Mouse (Mus musculus) ES-E14 (cell line): ENCODE measurements at regions not wholly inside any gene's neighbourhood (a gene's known extent, or its start where the extent isn't known, plus 50 kb on each side); places are given as distances from the start of the nearest gene placed in this dataset.

Source experiments
- DNase-seq: peaks from one replicate; pipeline ENCODE4 v3.0.0-alpha.2; 2013; ENCODE audit warnings: low read depth, low spot score
- H3K27ac ChIP-seq: 2 replicates; pipeline ENCODE4 v1.5.1; 2012; ENCODE audit warnings: low read depth, mild to moderate bottlenecking, low read length, moderate library complexity, mixed read lengths; ENCODE audit not compliant: poor library complexity, insufficient read depth, severe bottlenecking
- H3K36me3 ChIP-seq: 2 replicates; pipeline ENCODE4 v1.6.1; 2012; ENCODE audit warnings: mild to moderate bottlenecking, low read length, moderate library complexity, mixed read lengths; ENCODE audit not compliant: control insufficient read depth, poor library complexity, insufficient read depth, severe bottlenecking
- H3K4me1 ChIP-seq, 2 experiments: fragments of 150-350 bp in 1 of 2; sonication (generic) in 1 of 2; 2 replicates each; pipeline ENCODE4 v1.6.1; 2012; ENCODE audit warnings: low read length in 2 of 2, mild to moderate bottlenecking in 1 of 2, mixed read lengths in 1 of 2; ENCODE audit not compliant: control insufficient read depth in 2 of 2, insufficient read depth in 2 of 2, poor library complexity in 1 of 2
- H3K4me3 ChIP-seq, 2 experiments: fragments of 150-350 bp in 1 of 2; sonication (generic) in 1 of 2; 2 replicates each; pipeline ENCODE4 v1.5.1; 2012; ENCODE audit warnings: low read length in 2 of 2, low read depth in 1 of 2, mild to moderate bottlenecking in 1 of 2, mixed read lengths in 1 of 2; ENCODE audit not compliant: insufficient read depth in 1 of 2, poor library complexity in 1 of 2, severe bottlenecking in 1 of 2
- H3K9ac ChIP-seq: 2 replicates; pipeline ENCODE4 v1.6.1; 2012; ENCODE audit warnings: low read depth, mild to moderate bottlenecking, low read length, mixed read lengths; ENCODE audit not compliant: poor library complexity, insufficient read depth, severe bottlenecking
- H3K9me3 ChIP-seq: fragments of 150-350 bp; sonication (generic); 2 replicates; pipeline ENCODE4 v1.6.1; 2012; ENCODE audit warnings: low read depth, mild to moderate bottlenecking, low read length; ENCODE audit not compliant: control insufficient read depth, insufficient read depth
- CHD2 ChIP-seq: IDR thresholded peaks from 2 replicates; pipeline ENCODE4 v1.6.1; 2014; ENCODE audit warnings: mild to moderate bottlenecking, low read depth, low read length, inconsistent platforms
- HCFC1 ChIP-seq: IDR thresholded peaks from 2 replicates; pipeline ENCODE4 v1.6.1; 2012; ENCODE audit warnings: low read length, inconsistent platforms, borderline replicate concordance; ENCODE audit not compliant: insufficient read depth
- MAFK ChIP-seq: IDR thresholded peaks from 2 replicates; pipeline ENCODE4 v1.6.1; 2014; ENCODE audit warnings: mild to moderate bottlenecking, low read depth, low read length, inconsistent platforms; ENCODE audit not compliant: insufficient read depth
- ZC3H11A ChIP-seq: IDR thresholded peaks from 2 replicates; pipeline ENCODE4 v1.6.1; 2012; ENCODE audit warnings: low read depth, mild to moderate bottlenecking, inconsistent platforms, low read length, borderline replicate concordance
- ZNF384 ChIP-seq: IDR thresholded peaks from 2 replicates; pipeline ENCODE4 v1.6.1; 2012; ENCODE audit warnings: low read depth, low read length, inconsistent platforms
- in situ Hi-C, 2 experiments: fragments of 600-800 bp; cut with MboI; formaldehyde crosslinking; loops; one replicate each; pipeline ENCODE4 v1.15.1; 2025; ENCODE audit warnings: low sequenced_read_pairs in 2 of 2, inconsistent platforms in 1 of 2; ENCODE audit not compliant: unreplicated experiment in 2 of 2

DNA sequence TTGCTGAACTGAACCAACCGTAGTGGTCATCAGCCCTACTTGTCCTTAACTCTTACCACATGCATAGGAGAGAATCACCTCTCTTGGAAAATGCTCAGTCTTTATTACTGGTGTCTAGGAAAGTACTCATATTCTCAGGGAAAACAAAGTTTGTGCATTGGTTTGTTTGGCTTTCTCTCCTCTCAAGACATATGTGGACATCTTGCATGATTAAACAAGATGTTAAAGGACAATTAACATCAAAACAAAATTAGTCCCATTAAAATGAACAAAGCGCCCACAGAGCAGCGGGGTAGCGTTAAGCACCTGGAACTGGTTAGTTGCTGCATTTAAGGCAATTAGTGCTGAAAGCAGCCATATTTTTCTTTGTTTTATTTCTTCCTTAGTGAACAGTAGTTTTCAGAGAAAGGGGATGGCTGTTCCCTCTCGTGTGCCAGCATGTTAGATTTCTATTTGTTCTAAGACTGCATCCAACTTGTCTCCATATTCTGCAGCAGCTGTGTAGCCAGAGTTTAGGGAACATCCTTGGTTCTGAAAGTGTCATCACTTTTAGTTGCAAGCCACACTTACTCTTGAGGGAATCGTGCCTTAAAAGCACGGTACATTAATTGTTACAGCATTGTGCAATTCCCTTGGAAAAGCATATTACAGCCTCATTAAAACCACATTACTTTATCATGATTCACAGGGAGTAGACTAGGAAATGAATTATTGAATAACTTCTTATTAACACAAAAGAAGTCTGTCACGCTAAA is 137.7 kb downstream of the Ube2u start:
- no peak for DNase-seq
- Histone ChIP-seq H3K9me3 (no peaks in the 10 kb centered on the region), H3K9ac (no peak overlapping the region), H3K27ac (no peak overlapping the region), H3K4me1 (no peaks in the 10 kb centered on the region), H3K4me3 (no peak overlapping the region), H3K36me3 (no peaks in the 10 kb centered on the region)
- TF ChIP-seq ZC3H11A (no peak), MAFK (no peak), HCFC1 (no peak), CHD2 (no peak), ZNF384 (no peak)
- in situ Hi-C loops = no loop called here

DNA sequence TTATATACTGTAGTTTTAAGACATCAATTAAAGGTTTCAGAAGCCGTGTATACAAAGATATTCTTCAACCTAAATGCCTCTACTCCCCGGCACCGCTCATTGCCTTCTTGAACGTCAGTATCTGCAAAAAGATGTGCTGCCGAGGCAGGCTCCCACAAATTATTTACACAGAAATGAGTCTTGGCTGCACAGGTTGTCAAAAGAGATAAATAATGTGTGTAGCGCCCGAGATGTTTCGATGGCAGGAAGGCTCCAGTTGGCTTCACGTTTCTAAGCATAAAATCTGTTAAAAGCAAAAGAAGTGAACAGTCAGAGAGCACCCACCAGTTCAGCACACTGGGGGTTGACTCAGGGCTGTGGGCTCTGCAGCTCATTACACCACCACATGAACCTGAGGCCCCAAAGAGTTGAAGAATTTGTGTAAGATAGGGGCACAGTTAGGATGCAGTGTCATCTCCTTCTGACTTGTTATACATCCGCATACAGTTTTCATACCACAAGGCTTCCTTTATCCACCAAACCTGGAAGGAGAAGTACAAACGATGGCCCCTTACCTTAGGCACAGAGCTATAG is 138.4 kb downstream of the Ube2u start:
- no peaks in the 10 kb centered on the region for H3K9me3 ChIP-seq

DNA sequence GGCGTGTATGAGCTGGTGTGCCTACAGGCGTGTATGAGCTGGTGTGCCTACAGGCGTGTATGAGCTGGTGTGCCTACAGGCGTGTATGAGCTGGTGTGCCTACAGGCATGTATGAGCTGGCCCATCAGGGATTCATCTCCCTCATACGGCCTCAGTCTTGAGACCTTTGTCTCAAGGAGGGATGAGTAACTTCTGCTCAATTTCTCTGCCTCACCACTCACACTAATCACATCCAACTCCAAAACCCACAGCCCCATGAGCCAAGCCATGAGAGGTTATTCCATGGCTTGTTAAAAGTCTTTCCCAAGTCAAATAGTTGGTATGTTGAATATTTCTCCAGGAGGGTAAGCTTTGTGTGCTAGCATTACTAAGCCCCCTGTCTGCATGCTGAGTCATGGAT is 146.0 kb downstream of the Ube2u start:
- TF ChIP-seq HCFC1 (no peak), ZNF384 (no peak), CHD2 (no peak), MAFK (no peak), ZC3H11A (no peak)
- Histone ChIP-seq H3K27ac (no peak overlapping the region), H3K9ac (no peak overlapping the region), H3K4me3 (no peak overlapping the region), H3K36me3 (no peaks in the 10 kb centered on the region), H3K9me3 (no peaks in the 10 kb centered on the region), H3K4me1 (no peaks in the 10 kb centered on the region)
- no peak for DNase-seq
- in situ Hi-C loops = no loop called here

More for the DNA sequence above, 138.4 kb downstream of the Ube2u start:
- in situ Hi-C loops = no loop called here
- TF ChIP-seq ZC3H11A = no peak
- DNase-seq = no peak
- H3K4me1 ChIP-seq = no peaks in the 10 kb centered on the region
- no peak overlapping the region for H3K27ac ChIP-seq
- no peak overlapping the region for H3K4me3 ChIP-seq
- no peak overlapping the region for H3K9ac ChIP-seq
- no peaks in the 10 kb centered on the region for H3K36me3 ChIP-seq

- H3K4me3 ChIP-seq = no peak overlapping the region
- TF ChIP-seq HCFC1 (no peak), MAFK (no peak), CHD2 (no peak), ZC3H11A (no peak), ZNF384 (no peak)
- H3K9me3 ChIP-seq = no peaks in the 10 kb centered on the region
- H3K4me1 ChIP-seq = no peaks in the 10 kb centered on the region
- H3K27ac ChIP-seq = no peak overlapping the region
- in situ Hi-C loops = no loop called here
- no peaks in the 10 kb centered on the region for H3K36me3 ChIP-seq
- DNase-seq = no peak
- no peak overlapping the region for H3K9ac ChIP-seq
Measured at GRCm38 (mm10) chr4:100626551-100626950, 147.9 kb downstream of the Ube2u start.

DNA sequence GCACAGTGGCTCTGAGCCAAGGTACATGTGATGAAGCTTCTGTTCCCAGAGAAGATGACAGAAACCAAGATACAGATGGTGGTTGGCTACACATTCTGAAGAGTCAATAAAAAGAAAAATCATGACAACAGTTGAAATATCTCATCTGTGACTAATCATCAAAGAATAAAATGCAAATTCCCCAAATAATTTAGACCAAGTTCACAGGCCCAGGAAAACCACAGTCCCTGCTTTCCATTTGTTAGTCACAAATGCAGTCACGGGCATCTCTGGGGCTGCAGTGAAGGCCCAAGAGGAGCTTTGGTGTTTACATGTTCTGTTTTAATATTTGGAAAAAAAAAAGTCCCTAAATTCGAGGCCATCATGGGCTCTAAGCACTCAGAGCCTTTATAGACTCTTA is 142.1 kb upstream of the Cachd1 start:
- no peak overlapping the region for H3K27ac ChIP-seq
- H3K36me3 ChIP-seq = no peaks in the 10 kb centered on the region
- no peaks in the 10 kb centered on the region for H3K9me3 ChIP-seq
- no peak overlapping the region for H3K4me3 ChIP-seq
- TF ChIP-seq ZNF384 (no peak), HCFC1 (no peak), MAFK (no peak), CHD2 (no peak), ZC3H11A (no peak)
- in situ Hi-C loops = no loop called here
- DNase-seq = no peak
- no peaks in the 10 kb centered on the region for H3K4me1 ChIP-seq
- no peak overlapping the region for H3K9ac ChIP-seq
